In the genomic region with DNA sequence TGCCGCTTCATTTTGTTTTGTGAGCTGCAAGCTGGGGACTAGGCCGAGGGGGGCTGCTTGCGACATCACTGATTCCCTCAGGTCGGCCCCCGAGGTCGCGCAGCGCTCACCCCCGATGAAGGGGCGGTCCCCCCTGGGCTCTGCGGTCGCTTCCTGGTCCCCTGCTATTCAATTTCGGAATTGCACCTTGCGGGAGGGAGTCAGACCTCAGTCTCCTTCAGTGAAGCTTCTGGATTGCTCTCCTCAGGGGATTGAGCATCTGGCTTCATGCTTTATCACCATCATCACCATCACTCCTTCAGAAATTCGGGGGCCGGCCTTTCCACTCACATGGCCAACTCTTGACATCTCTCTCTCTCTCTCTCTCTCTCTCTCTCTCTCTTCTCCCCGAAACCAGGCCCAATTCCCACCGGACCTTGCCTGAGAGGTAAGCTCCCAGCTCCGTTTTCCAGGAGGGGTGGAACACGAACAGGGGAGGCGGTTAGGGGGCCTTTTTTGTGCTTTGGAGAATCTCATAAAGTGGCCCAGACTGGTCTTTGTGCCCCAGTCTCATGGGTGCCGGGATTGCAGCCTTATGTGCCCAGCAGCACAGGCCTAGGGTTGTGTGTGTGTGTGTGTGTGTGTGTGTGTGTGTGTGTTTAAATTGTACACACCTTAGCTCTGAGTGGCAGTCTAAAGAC, we compare ENCODE assay signal across 8 mouse cellular contexts. TPM values are rescaled to one million over a fixed set of nuclear protein-coding genes. Genes with fewer than 3 reads are reported as not detected.
A peak's percentile ranks its signal among the peaks of the same experiment; 100 is the strongest.
DNase-seq lines count a peak whose midpoint lies in the region; ATAC-seq lines count a peak whose summit lies in the region.

No protein-coding gene starts in this region.

- H3K27me3 ChIP-seq in megakaryocyte, embryonic 14.5 days (replicated peaks) = no peaks in the 10 kb centered on the region
- no peaks in the 10 kb centered on the region for H3K27me3 ChIP-seq in embryonic facial prominence, embryonic 15.5 days
- no peaks in the 10 kb centered on the region for H3K27me3 ChIP-seq in intestine, embryonic 15.5 days (replicated peaks)
- no peaks in the 10 kb centered on the region for H3K27me3 ChIP-seq in neural tube, embryonic 14.5 days (ENCODE audit: control insufficient read depth, insufficient read depth, low read length)

- WGBS in embryonic facial prominence, embryonic 15.5 days = 4% methylated on average over 22 of the region's 22 CpGs
- 4% methylated on average over 22 of the region's 22 CpGs for WGBS in intestine, embryonic 15.5 days
- 7% methylated on average over 22 of the region's 22 CpGs for WGBS in neural tube, embryonic 14.5 days

- H3K36me3 ChIP-seq in megakaryocyte, embryonic 14.5 days (replicated peaks; ENCODE audit: low read length) = peaks cover 65% of the 10 kb centered on the region
- peaks cover 55% of the 10 kb centered on the region for H3K36me3 ChIP-seq in embryonic facial prominence, embryonic 15.5 days
- peaks cover 43% of the 10 kb centered on the region for H3K36me3 ChIP-seq in intestine, embryonic 15.5 days
- peaks cover 40% of the 10 kb centered on the region for H3K36me3 ChIP-seq in neural tube, embryonic 14.5 days (ENCODE audit: control insufficient read depth, insufficient read depth, low read length)

- peak overlapping the region; percentile 83 for H3K27ac ChIP-seq in embryonic facial prominence, embryonic 15.5 days (replicated peaks)
- H3K27ac ChIP-seq in intestine, embryonic 15.5 days = peak overlapping the region; percentile 70; the same call in 1 of the 2 replicates
- H3K27ac ChIP-seq in neural tube, embryonic 14.5 days (ENCODE audit: low read depth, low read length) = peak overlapping the region; percentile 79

- H3K9ac ChIP-seq in embryonic facial prominence, embryonic 15.5 days = peak overlapping the region; percentile 65
- peak overlapping the region; percentile 75 for H3K9ac ChIP-seq in intestine, embryonic 15.5 days
- peak overlapping the region; percentile 85 for H3K9ac ChIP-seq in neural tube, embryonic 14.5 days (replicated peaks; ENCODE audit: low read depth, low read length)

- DNase-seq in urinary bladder, adult 18-20 months (ENCODE audit: low spot score in 2 of 2) = no peak
- no peak for DNase-seq in urinary bladder, postnatal 4 days (ENCODE audit: low spot score in 2 of 2)
- no peak for DNase-seq in left cerebral cortex, adult 11 months (ENCODE audit: low spot score)

- no peaks in the 10 kb centered on the region for H3K9me3 ChIP-seq in megakaryocyte, embryonic 14.5 days
- H3K9me3 ChIP-seq in embryonic facial prominence, embryonic 15.5 days (replicated peaks) = no peaks in the 10 kb centered on the region
- no peaks in the 10 kb centered on the region for H3K9me3 ChIP-seq in intestine, embryonic 15.5 days
- H3K9me3 ChIP-seq in neural tube, embryonic 14.5 days (ENCODE audit: control insufficient read depth, low read length) = no peaks in the 10 kb centered on the region

- H3K4me3 ChIP-seq in megakaryocyte, embryonic 14.5 days (replicated peaks) = peak overlapping the region; percentile 93
- H3K4me3 ChIP-seq in embryonic facial prominence, embryonic 15.5 days (replicated peaks) = peak overlapping the region; percentile 86
- H3K4me3 ChIP-seq in intestine, embryonic 15.5 days (replicated peaks) = peak overlapping the region; percentile 77
- H3K4me3 ChIP-seq in neural tube, embryonic 14.5 days (ENCODE audit: low read depth, low read length) = peak overlapping the region; percentile 95

- H3K4me2 ChIP-seq in embryonic facial prominence, embryonic 15.5 days (replicated peaks) = peak overlapping the region; percentile 93
- peak overlapping the region; percentile 92 for H3K4me2 ChIP-seq in intestine, embryonic 15.5 days (replicated peaks)
- H3K4me2 ChIP-seq in neural tube, embryonic 14.5 days (ENCODE audit: low read depth, low read length) = peak overlapping the region; percentile 91

- peaks cover 35% of the 10 kb centered on the region for H3K4me1 ChIP-seq in megakaryocyte, embryonic 14.5 days
- H3K4me1 ChIP-seq in embryonic facial prominence, embryonic 15.5 days = peaks cover 19% of the 10 kb centered on the region
- H3K4me1 ChIP-seq in intestine, embryonic 15.5 days (replicated peaks) = peaks cover 14% of the 10 kb centered on the region
- H3K4me1 ChIP-seq in neural tube, embryonic 14.5 days (ENCODE audit: control insufficient read depth, insufficient read depth, low read length) = peaks cover 9% of the 10 kb centered on the region

- no peak for ATAC-seq in megakaryocyte, adult 5-6 weeks (ENCODE audit: poor library complexity, severe bottlenecking)
- ATAC-seq in embryonic facial prominence, embryonic 15.5 days (ENCODE audit: insufficient number of reproducible peaks, low FRiP score, low TSS enrichment, low read depth) = no peak
- no peak; the same call in 1 of the 2 replicates for ATAC-seq in intestine, embryonic 15.5 days
- no peak for ATAC-seq in neural tube, embryonic 14.5 days (ENCODE audit: low read depth)

RNA-seq across cellular contexts. Expression of gene Paf1, which starts 0.7 kb away (rescaled TPM):
- 38.6 and 78.0 TPM in 2 replicates for polyA plus RNA-seq in megakaryocyte, embryonic 14.5 days (2012; ENCODE audit: insufficient read depth, low replicate concordance)
- 42.1 and 46.8 TPM in 2 replicates for total RNA-seq in megakaryocyte, adult 5-6 weeks (2015)
- 129 and 153 TPM in 2 replicates for total RNA-seq in megakaryocyte, adult 5-6 weeks (2017)
- polyA plus RNA-seq in embryonic facial prominence, embryonic 15.5 days (2015; fragmentation: Nextera tagmentation; extraction: Ambion mirVana) = 78.9 and 84.9 TPM in 2 replicates
- 70.8 and 78.9 TPM in 2 replicates for polyA plus RNA-seq in intestine, embryonic 15.5 days (2015; fragmentation: Nextera tagmentation; extraction: Ambion mirVana)
- polyA plus RNA-seq in neural tube, embryonic 14.5 days (2014; fragmentation: Nextera tagmentation; extraction: Ambion mirVana) = 81.9 and 87.2 TPM in 2 replicates

RNA-seq across cellular contexts. Expression of gene Med29, which starts 0.9 kb away (rescaled TPM):
- 15.2 and 24.0 TPM in 2 replicates for polyA plus RNA-seq in megakaryocyte, embryonic 14.5 days (2012; ENCODE audit: insufficient read depth, low replicate concordance)
- 14.7 and 15.4 TPM in 2 replicates for total RNA-seq in megakaryocyte, adult 5-6 weeks (2015)
- total RNA-seq in megakaryocyte, adult 5-6 weeks (2017) = 9.0 and 9.4 TPM in 2 replicates
- polyA plus RNA-seq in embryonic facial prominence, embryonic 15.5 days (2015; fragmentation: Nextera tagmentation; extraction: Ambion mirVana) = 47.7 and 52.1 TPM in 2 replicates
- polyA plus RNA-seq in intestine, embryonic 15.5 days (2015; fragmentation: Nextera tagmentation; extraction: Ambion mirVana) = 48.3 and 50.0 TPM in 2 replicates
- 38.3 and 42.2 TPM in 2 replicates for polyA plus RNA-seq in neural tube, embryonic 14.5 days (2014; fragmentation: Nextera tagmentation; extraction: Ambion mirVana)

RNA-seq across cellular contexts. Expression of gene Zfp36, which starts 13.4 kb away (rescaled TPM):
- polyA plus RNA-seq in megakaryocyte, embryonic 14.5 days (2012; ENCODE audit: insufficient read depth, low replicate concordance) = 159 and 225 TPM in 2 replicates
- total RNA-seq in megakaryocyte, adult 5-6 weeks (2015) = 350 and 368 TPM in 2 replicates
- total RNA-seq in megakaryocyte, adult 5-6 weeks (2017) = 118 and 143 TPM in 2 replicates
- 20.2 and 23.5 TPM in 2 replicates for polyA plus RNA-seq in embryonic facial prominence, embryonic 15.5 days (2015; fragmentation: Nextera tagmentation; extraction: Ambion mirVana)
- polyA plus RNA-seq in intestine, embryonic 15.5 days (2015; fragmentation: Nextera tagmentation; extraction: Ambion mirVana) = 27.2 and 28.1 TPM in 2 replicates
- 2.6 and 3.7 TPM in 2 replicates for polyA plus RNA-seq in neural tube, embryonic 14.5 days (2014; fragmentation: Nextera tagmentation; extraction: Ambion mirVana)

RNA-seq across cellular contexts. Expression of gene Plekhg2, which starts 21.0 kb away (rescaled TPM):
- 13.5 and 26.9 TPM in 2 replicates for polyA plus RNA-seq in megakaryocyte, embryonic 14.5 days (2012; ENCODE audit: insufficient read depth, low replicate concordance)
- 11.5 and 15.2 TPM in 2 replicates for total RNA-seq in megakaryocyte, adult 5-6 weeks (2015)
- total RNA-seq in megakaryocyte, adult 5-6 weeks (2017) = 6.1 and 6.3 TPM in 2 replicates
- polyA plus RNA-seq in embryonic facial prominence, embryonic 15.5 days (2015; fragmentation: Nextera tagmentation; extraction: Ambion mirVana) = 66.8 and 76.1 TPM in 2 replicates
- 40.2 and 41.7 TPM in 2 replicates for polyA plus RNA-seq in intestine, embryonic 15.5 days (2015; fragmentation: Nextera tagmentation; extraction: Ambion mirVana)
- polyA plus RNA-seq in neural tube, embryonic 14.5 days (2014; fragmentation: Nextera tagmentation; extraction: Ambion mirVana) = 15.9 and 23.5 TPM in 2 replicates

RNA-seq across cellular contexts. Expression of gene Rps16, which starts 43.0 kb away (rescaled TPM):
- 495 and 2,789 TPM in 2 replicates for polyA plus RNA-seq in megakaryocyte, embryonic 14.5 days (2012; ENCODE audit: insufficient read depth, low replicate concordance)
- total RNA-seq in megakaryocyte, adult 5-6 weeks (2015) = 2,258 and 2,353 TPM in 2 replicates
- total RNA-seq in megakaryocyte, adult 5-6 weeks (2017) = 250 and 448 TPM in 2 replicates
- polyA plus RNA-seq in embryonic facial prominence, embryonic 15.5 days (2015; fragmentation: Nextera tagmentation; extraction: Ambion mirVana) = 1,000 and 1,004 TPM in 2 replicates
- 1,085 and 1,147 TPM in 2 replicates for polyA plus RNA-seq in intestine, embryonic 15.5 days (2015; fragmentation: Nextera tagmentation; extraction: Ambion mirVana)
- polyA plus RNA-seq in neural tube, embryonic 14.5 days (2014; fragmentation: Nextera tagmentation; extraction: Ambion mirVana) = 498 and 551 TPM in 2 replicates
